Mouse (Mus musculus): ENCODE results near the gene Gm13539.

Gm13539 gene

DNA sequence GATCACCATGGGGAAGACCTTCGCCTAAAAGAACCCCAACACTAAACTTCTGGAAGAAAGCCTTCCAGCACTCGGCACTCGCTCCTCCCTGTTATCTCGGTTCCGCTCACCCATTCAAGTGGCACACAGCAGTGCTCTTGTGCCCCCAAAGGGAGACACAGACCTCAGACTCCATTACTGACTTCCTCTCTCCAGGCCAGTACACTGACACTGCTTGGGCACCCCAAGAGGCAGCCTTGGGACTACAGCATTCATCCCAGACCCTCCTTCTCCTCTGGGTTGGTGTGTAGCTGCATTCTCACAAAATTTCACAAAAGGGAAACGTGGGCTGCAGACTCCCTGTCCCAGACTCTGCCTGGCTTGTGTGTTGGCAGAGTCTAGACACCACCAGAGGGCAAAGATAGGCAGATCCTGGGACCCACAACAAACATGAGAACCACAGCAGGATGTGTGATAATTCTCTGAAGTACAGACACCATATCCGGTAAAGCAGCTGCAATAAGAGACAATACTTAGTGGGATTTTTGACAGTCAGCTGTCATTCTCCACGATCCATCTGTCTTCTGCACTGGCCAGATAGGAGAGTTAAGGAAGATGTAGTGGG is 46.4 kb downstream of the Gm13539 start:
- DNase-seq = no peak

- DNase-seq = no peak
Measured at GRCm38 (mm10) chr2:25830786-25831185, 48.7 kb downstream of the Gm13539 start.

- peak; percentile 93 for DNase-seq
Measured at GRCm38 (mm10) chr2:25836291-25836690, 54.2 kb downstream of the Gm13539 start.
